Mouse (Mus musculus) limb, embryonic 14.5 days (tissue): Measurements from ENCODE around the gene Tst. TPM values are rescaled to one million over a fixed set of nuclear protein-coding genes. Genes with fewer than 3 reads are reported as not detected.

ENCODE experiments used
- ATAC-seq: fragments of 200-750 bp; cut with Nextera tagmentation; 2 replicates; pipeline ENCODE4 v1.8.0; 2017; ENCODE audit warnings: low read depth, moderate number of reproducible peaks, moderate TSS enrichment; ENCODE audit not compliant: low FRiP score
- DNase-seq: peaks from one replicate; pipeline ENCODE4 v3.0.0-alpha.2; 2015; ENCODE audit warnings: low spot score
- H3K27ac ChIP-seq: fragments of 300-500 bp; sonication (generic); replicated peaks from 2 replicates; pipeline ENCODE4 v1.5.1; 2014; ENCODE audit warnings: low read depth, mild to moderate bottlenecking, low read length, moderate library complexity, mixed read lengths
- H3K27me3 ChIP-seq: fragments of 300-500 bp; sonication (generic); 2 replicates; pipeline ENCODE4 v1.6.1; 2014; ENCODE audit warnings: low read length, mixed read lengths; ENCODE audit not compliant: control insufficient read depth, insufficient read depth
- H3K36me3 ChIP-seq: fragments of 300-500 bp; sonication (generic); 2 replicates; pipeline ENCODE4 v1.6.1; 2014; ENCODE audit warnings: mild to moderate bottlenecking, low read length, moderate library complexity, mixed read lengths; ENCODE audit not compliant: control insufficient read depth, insufficient read depth
- H3K4me1 ChIP-seq: fragments of 300-500 bp; sonication (generic); 2 replicates; pipeline ENCODE4 v1.6.1; 2014; ENCODE audit warnings: antibody characterized with exemption, low read length, mixed read lengths; ENCODE audit not compliant: control insufficient read depth, insufficient read depth
- H3K4me2 ChIP-seq: fragments of 300-500 bp; sonication (generic); replicated peaks from 2 replicates; pipeline ENCODE4 v1.6.1; 2014; ENCODE audit warnings: low read depth, mild to moderate bottlenecking, low read length, moderate library complexity; ENCODE audit not compliant: severe bottlenecking
- H3K4me3 ChIP-seq: fragments of 300-500 bp; sonication (generic); replicated peaks from 2 replicates; pipeline ENCODE4 v1.5.1; 2014; ENCODE audit warnings: low read length
- H3K9ac ChIP-seq: fragments of 300-500 bp; sonication (generic); 2 replicates; pipeline ENCODE4 v1.6.1; 2014; ENCODE audit warnings: mild to moderate bottlenecking, low read depth, low read length, moderate library complexity; ENCODE audit not compliant: severe bottlenecking
- H3K9me3 ChIP-seq: fragments of 300-500 bp; sonication (generic); 2 replicates; pipeline ENCODE4 v1.6.1; 2016; ENCODE audit warnings: low read length; ENCODE audit not compliant: control insufficient read depth
- POLR2A ChIP-seq: fragments of 200-500 bp; IDR thresholded peaks from 2 replicates; pipeline ENCODE4 v1.8.0; 2012; ENCODE audit warnings: inconsistent platforms, mild to moderate bottlenecking, moderate library complexity, borderline replicate concordance; ENCODE audit not compliant: insufficient read depth, insufficient read length; ENCODE audit errors: extremely low read depth
- WGBS: fragments of 180-500 bp; shearing (Covaris S2); extraction: QIAGEN DNeasy Blood & Tissue Kit; methylation state at CpG from one replicate; pipeline ENCODE4 v1.1.7; 2014; 5-methylcytosine and 5-hydroxymethylcytosine counted together
- polyA plus RNA-seq, 2 experiments: library from polyadenylated mRNA; depleted of rRNA in 1 of 2; stranded (reverse) in 1 of 2; unstranded in 1 of 2; fragments of >200 nt; fragmentation: Nextera tagmentation in 1 of 2; extraction: Ambion mirVana in 1 of 2; gene quantifications; 2 replicates each; pipeline versions ENCODE4 v1.2.1 to v1.2.3; 2012 to 2014

Tst gene
- polyA plus RNA-seq, 2 experiments: 8.3 to 12.8 TPM

DNA sequence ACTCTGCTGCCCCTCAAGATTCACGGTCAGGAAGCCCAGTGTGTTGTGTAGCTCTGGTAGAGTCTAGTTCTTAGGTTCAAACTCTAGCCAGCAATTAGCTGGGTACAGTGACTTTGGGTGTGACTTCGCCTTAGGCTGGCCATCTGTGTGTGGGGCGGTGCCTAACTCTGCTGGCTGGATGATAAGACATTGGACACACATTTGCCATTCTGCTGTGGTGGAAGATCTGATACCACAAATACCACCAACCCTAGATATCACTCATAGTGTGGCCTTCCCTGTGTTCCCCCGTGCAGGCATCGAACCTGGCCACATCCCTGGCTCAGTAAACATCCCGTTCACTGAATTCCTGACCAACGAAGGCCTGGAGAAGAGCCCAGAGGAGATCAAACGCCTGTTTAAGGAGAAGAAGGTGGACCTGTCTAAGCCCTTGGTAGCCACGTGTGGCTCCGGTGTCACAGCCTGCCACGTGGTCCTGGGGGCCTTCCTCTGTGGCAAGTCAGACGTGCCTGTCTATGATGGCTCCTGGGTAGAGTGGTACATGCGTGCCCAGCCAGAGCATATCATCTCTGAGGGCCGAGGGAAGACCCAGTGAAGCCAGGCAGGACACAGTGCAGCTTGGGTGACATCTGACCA, 7.5 kb upstream of the Tst start:
- Histone ChIP-seq H3K9me3 (no peaks in the 10 kb centered on the region), H3K4me3 (no peak overlapping the region), H3K4me2 (no peak overlapping the region), H3K27ac (no peak overlapping the region), H3K9ac (no peak overlapping the region), H3K4me1 (0 out of 2 replicates have a peak, but pooled peaks cover 6% of the 10 kb centered on the region), H3K36me3 (peaks cover 3% of the 10 kb centered on the region; the same call in 1 of the 2 replicates), H3K27me3 (peaks cover 31% of the 10 kb centered on the region)
- ATAC-seq (no peak), DNase-seq (no peak)
- 83% methylated on average over 14 of the region's 14 CpGs for WGBS
- no peak for TF ChIP-seq POLR2A

DNA sequence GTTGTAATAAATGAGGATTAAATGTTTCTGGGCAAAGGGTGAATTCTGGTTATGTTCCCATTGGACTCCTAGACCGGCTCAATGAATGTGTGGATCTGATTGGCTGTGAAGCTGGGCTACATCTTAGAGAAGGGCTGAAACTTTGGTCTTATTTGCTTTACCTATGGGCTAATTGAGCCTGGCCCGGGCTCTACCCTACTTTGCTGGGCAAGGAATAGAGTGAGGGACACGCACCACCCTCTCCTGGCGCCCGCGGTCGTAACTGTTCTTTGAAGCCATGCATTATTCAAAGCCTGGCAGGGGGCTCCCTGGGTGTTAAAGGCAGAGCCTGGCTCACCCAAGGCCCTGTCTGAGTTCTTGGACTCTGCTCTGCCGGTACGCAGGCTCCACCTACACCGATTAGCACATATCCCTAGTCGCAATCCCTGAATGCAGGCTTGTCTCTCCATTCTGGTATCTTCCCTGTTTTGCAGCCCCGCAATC, 3.9 kb upstream of the Tst start:
- peaks cover 31% of the 10 kb centered on the region for H3K27me3 ChIP-seq
- DNase-seq (no peak), ATAC-seq (no peak)
- peak overlapping the region; percentile 21 for H3K4me3 ChIP-seq
- peak overlapping the region; percentile 39 for H3K4me2 ChIP-seq
- no peaks in the 10 kb centered on the region for H3K9me3 ChIP-seq
- peak overlapping the region; percentile 44; the same call in 1 of the 2 replicates for H3K9ac ChIP-seq
- H3K4me1 ChIP-seq: peaks cover 16% of the 10 kb centered on the region
- no peak for TF ChIP-seq POLR2A
- no peak overlapping the region for H3K27ac ChIP-seq
- H3K36me3 ChIP-seq: peaks cover 3% of the 10 kb centered on the region; the same call in 1 of the 2 replicates
- 17% methylated on average over 12 of the region's 12 CpGs for WGBS

- WGBS: under 1% methylated on average over 40 of the region's 40 CpGs
- H3K27me3 ChIP-seq: peaks cover 31% of the 10 kb centered on the region
- DNase-seq (peak; percentile 80), ATAC-seq (peak; percentile 90)
- peak; percentile 71; the same call in 1 of the 2 replicates for TF ChIP-seq POLR2A
- H3K27ac ChIP-seq: peak within 1 kb of the TSS; percentile 89
- H3K4me3 ChIP-seq: peak within 1 kb of the TSS; percentile 72
- peak within 1 kb of the TSS; percentile 74 for H3K9ac ChIP-seq
- H3K4me1 ChIP-seq: peaks cover 25% of the 10 kb centered on the region
- H3K9me3 ChIP-seq: no peaks in the 10 kb centered on the region
- H3K36me3 ChIP-seq: no peaks in the 10 kb centered on the region
- peak within 1 kb of the TSS; percentile 97 for H3K4me2 ChIP-seq
Observed at GRCm38 (mm10) chr15:78406293-78406934, 707 bp upstream of the Tst start, which contains the start of gene Mpst. TSS of gene Mpst (plus strand) at chr15:78406416.

GRCm38 (mm10) chr15:78405098-78405497, 609 bp downstream of the Tst start:
- DNase-seq (no peak), ATAC-seq (no peak)
- peaks cover 17% of the 10 kb centered on the region for H3K27me3 ChIP-seq
- no peaks in the 10 kb centered on the region for H3K36me3 ChIP-seq
- peaks cover 24% of the 10 kb centered on the region for H3K4me1 ChIP-seq
- H3K9ac ChIP-seq: no peak overlapping the region
- peak overlapping the region; percentile 97 for H3K4me2 ChIP-seq
- H3K4me3 ChIP-seq: peak overlapping the region; percentile 72
- H3K27ac ChIP-seq: no peak overlapping the region
- no peak for TF ChIP-seq POLR2A
- 55% methylated on average over 11 of the region's 11 CpGs for whole genome bisulfite sequencing
- no peaks in the 10 kb centered on the region for H3K9me3 ChIP-seq

- no peaks in the 10 kb centered on the region for H3K9me3 ChIP-seq
- no peak overlapping the region for H3K4me2 ChIP-seq
- WGBS: 59% methylated on average over 1 of the region's 1 CpGs
- H3K27ac ChIP-seq: no peak overlapping the region
- no peak for TF ChIP-seq POLR2A
- H3K27me3 ChIP-seq: peaks cover 5% of the 10 kb centered on the region
- ATAC-seq: no peak
- H3K4me3 ChIP-seq: no peak overlapping the region
- H3K9ac ChIP-seq: peak overlapping the region; percentile 12; the same call in 1 of the 2 replicates
- H3K36me3 ChIP-seq: no peaks in the 10 kb centered on the region
- H3K4me1 ChIP-seq: peaks cover 19% of the 10 kb centered on the region
- no peak for DNase-seq
Observed at GRCm38 (mm10) chr15:78403896-78404295, 1.8 kb downstream of the Tst start.
